Mouse (Mus musculus) heart, adult 18-20 months (tissue): ENCODE measurements around the gene Snapc2. TPM values are rescaled to one million over a fixed set of nuclear protein-coding genes. Genes with fewer than 3 reads are reported as not detected.

Experiments used
- DNase-seq, 2 experiments: peaks; one replicate each; pipeline ENCODE4 v3.0.0; 2021 to 2022; ENCODE audit warnings: mixed read lengths in 1 of 2
- long read RNA-seq, 2 experiments: library from polyadenylated mRNA; stranded (forward); transcript quantifications; one replicate each; pipeline ENCODE4 v2.0.0; 2021
- total RNA-seq, 2 experiments: library from RNA; stranded (reverse); gene quantifications; 2 replicates each; pipeline ENCODE4 v1.2.3; 2021

Snapc2 gene
- 10 to 100 TPM; 16.5 to 21.0 TPM for total RNA-seq
- long read RNA-seq, experiment 1, transcript Snapc2-201 (5 exons, 1,536 nt): major isoform, 10 of 15 reads
- long read RNA-seq, experiment 1, partial matches to known transcripts: 3 of 15 reads
- long read RNA-seq, experiment 1, other reads (novel, unspliced or antisense): 2 of 15 reads
- long read RNA-seq, experiment 2, partial matches to known transcripts: 2 of 7 reads
- long read RNA-seq, experiment 2, other reads (novel, unspliced or antisense): 0 of 7 reads

GRCm38 (mm10) chr8:4252934-4253841 lies at the start of gene Snapc2:
Snapc2 (plus strand) TSS chr8:4253080.
- DNase-seq: peak; percentile 97 to 99

GRCm38 (mm10) chr8:4205246-4206123 lies 47.4 kb upstream of the Snapc2 start:
- DNase-seq: no peak

GRCm38 (mm10) chr8:4206182-4207015 lies 46.5 kb upstream of the Snapc2 start:
- DNase-seq: no peak

GRCm38 (mm10) chr8:4207016-4207350 lies 45.9 kb upstream of the Snapc2 start:
- DNase-seq: no peak

GRCm38 (mm10) chr8:4211097-4211496 lies 41.8 kb upstream of the Snapc2 start:
- DNase-seq: no peak

- no peak for DNase-seq
These were observed 40.1 kb upstream of the Snapc2 start for GRCm38 (mm10) chr8:4212809-4213209.

GRCm38 (mm10) chr8:4213210-4214005 lies 39.5 kb upstream of the Snapc2 start:
- peak; percentile 53 to 61 for DNase-seq

GRCm38 (mm10) chr8:4214006-4214980 lies 38.6 kb upstream of the Snapc2 start:
- DNase-seq: peak; percentile 54 to 58

- DNase-seq: no peak
These were observed 36.6 kb upstream of the Snapc2 start for GRCm38 (mm10) chr8:4216296-4216695.

GRCm38 (mm10) chr8:4216791-4217621 lies 35.9 kb upstream of the Snapc2 start, which contains the start of gene Prr36:
Prr36 (minus strand) TSS chr8:4217459.
- DNase-seq: no peak

- no peak for DNase-seq
These were observed 33.3 kb upstream of the Snapc2 start for GRCm38 (mm10) chr8:4219617-4220016.

- DNase-seq: no peak
These were observed 30.8 kb upstream of the Snapc2 start for GRCm38 (mm10) chr8:4222059-4222458.

GRCm38 (mm10) chr8:4226323-4226722 lies 26.6 kb upstream of the Snapc2 start:
- no peak for DNase-seq

GRCm38 (mm10) chr8:4226739-4227347 lies 26.0 kb upstream of the Snapc2 start, which contains the start of gene Lrrc8e:
Lrrc8e (plus strand) TSS chr8:4226827.
- no peak for DNase-seq

GRCm38 (mm10) chr8:4227919-4228318 lies 25.0 kb upstream of the Snapc2 start:
- no peak for DNase-seq

GRCm38 (mm10) chr8:4229784-4230183 lies 23.1 kb upstream of the Snapc2 start:
- DNase-seq: no peak

- DNase-seq: no peak
These were observed 22.1 kb upstream of the Snapc2 start for GRCm38 (mm10) chr8:4230612-4231351.
